Mouse (Mus musculus): ENCODE data around the gene Commd8. TPM values are rescaled to one million over a fixed set of nuclear protein-coding genes. Genes with fewer than 3 reads are reported as not detected.
A peak's percentile ranks its signal among the peaks of the same experiment; 100 is the strongest.

Gene Commd8
- polyA plus RNA-seq, 1 experiment from 2014 or later = 102 TPM

GRCm38 (mm10) chr5:72195442-72195841 lies 27.5 kb upstream of the Commd8 start:
- H3K9ac ChIP-seq = no peak overlapping the region
- 62% methylated on average over 1 of the region's 1 CpGs for WGBS
- no peak overlapping the region for H3K27ac ChIP-seq (replicated peaks)
- H3K4me2 ChIP-seq = no peak overlapping the region
- no peak overlapping the region for H3K4me3 ChIP-seq
- no peak for ATAC-seq (ENCODE audit: extremely low read depth, insufficient number of reproducible peaks, low FRiP score, low TSS enrichment)
- H3K27me3 ChIP-seq (replicated peaks) = no peaks in the 10 kb centered on the region
- no peaks in the 10 kb centered on the region for H3K9me3 ChIP-seq
- no peaks in the 10 kb centered on the region for H3K4me1 ChIP-seq
- H3K36me3 ChIP-seq = no peaks in the 10 kb centered on the region

DNA sequence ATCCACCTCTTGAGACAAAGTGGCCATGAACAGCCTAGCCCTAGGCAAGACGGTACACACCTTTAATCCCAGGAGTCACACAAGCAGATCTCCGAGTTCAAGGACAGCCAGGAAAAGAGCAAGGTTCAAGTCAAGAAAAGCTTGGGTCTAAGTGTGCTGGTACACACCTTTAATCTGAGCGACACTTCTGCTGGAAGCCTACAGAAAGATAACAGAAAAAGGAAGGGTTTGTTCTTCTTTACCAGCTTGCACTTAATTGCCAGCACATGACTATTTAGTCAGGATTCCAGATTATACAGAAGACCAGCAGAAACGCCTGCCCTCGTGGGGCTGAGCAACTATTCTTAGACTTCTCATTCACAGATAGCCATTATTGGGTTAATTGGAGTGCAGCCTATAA lies 23.9 kb upstream of the Commd8 start:
- Histone ChIP-seq H3K4me3 (no peak overlapping the region), H3K9ac (no peak overlapping the region), H3K4me2 (no peak overlapping the region), H3K36me3 (no peaks in the 10 kb centered on the region), H3K27ac (replicated peaks) (no peak overlapping the region), H3K9me3 (no peaks in the 10 kb centered on the region), H3K4me1 (no peaks in the 10 kb centered on the region), H3K27me3 (replicated peaks) (no peaks in the 10 kb centered on the region)
- WGBS = 61% methylated on average over 5 of the region's 5 CpGs
- ATAC-seq (ENCODE audit: extremely low read depth, insufficient number of reproducible peaks, low FRiP score, low TSS enrichment) = no peak

DNA sequence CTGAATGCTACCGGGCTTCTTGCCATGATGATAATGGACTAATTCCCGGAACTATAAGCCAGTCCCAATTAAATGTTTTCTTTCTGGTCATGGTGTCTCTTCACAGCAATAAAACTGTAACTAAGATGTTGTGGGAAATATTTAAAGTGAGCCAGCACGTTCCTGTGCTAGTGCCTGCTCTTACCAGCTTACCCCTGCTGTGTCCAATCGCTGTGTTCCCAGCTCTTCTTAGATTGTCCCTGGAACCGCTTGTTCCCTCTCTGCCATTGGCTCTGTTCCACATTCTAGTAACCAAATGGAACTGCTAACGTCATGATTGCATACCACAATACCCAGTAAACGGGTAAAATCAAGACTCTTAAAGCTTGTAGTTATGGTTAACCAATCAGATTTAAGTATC lies 23.2 kb upstream of the Commd8 start:
- Histone ChIP-seq H3K36me3 (no peaks in the 10 kb centered on the region), H3K4me1 (no peaks in the 10 kb centered on the region), H3K9me3 (no peaks in the 10 kb centered on the region), H3K4me3 (no peak overlapping the region), H3K27ac (replicated peaks) (no peak overlapping the region), H3K27me3 (replicated peaks) (no peaks in the 10 kb centered on the region), H3K4me2 (no peak overlapping the region), H3K9ac (no peak overlapping the region)
- WGBS = 75% methylated on average over 7 of the region's 7 CpGs
- ATAC-seq (ENCODE audit: extremely low read depth, insufficient number of reproducible peaks, low FRiP score, low TSS enrichment) = no peak

GRCm38 (mm10) chr5:72184437-72185100 lies 16.6 kb upstream of the Commd8 start:
- Histone ChIP-seq H3K4me1 (peaks cover 8% of the 10 kb centered on the region; the same call in 1 of the 2 replicates), H3K4me2 (no peak overlapping the region), H3K27ac (replicated peaks) (no peak overlapping the region), H3K9me3 (no peaks in the 10 kb centered on the region), H3K4me3 (no peak overlapping the region), H3K9ac (no peak overlapping the region), H3K36me3 (no peaks in the 10 kb centered on the region), H3K27me3 (replicated peaks) (no peaks in the 10 kb centered on the region)
- 81% methylated on average over 13 of the region's 13 CpGs for WGBS
- ATAC-seq (ENCODE audit: extremely low read depth, insufficient number of reproducible peaks, low FRiP score, low TSS enrichment) = no peak

- Histone ChIP-seq H3K4me2 (no peak overlapping the region; the same call in 1 of the 2 replicates), H3K9ac (no peak overlapping the region), H3K4me3 (no peak overlapping the region), H3K27me3 (replicated peaks) (no peaks in the 10 kb centered on the region), H3K36me3 (no peaks in the 10 kb centered on the region), H3K27ac (replicated peaks) (no peak overlapping the region), H3K4me1 (peaks cover 8% of the 10 kb centered on the region; the same call in 1 of the 2 replicates), H3K9me3 (no peaks in the 10 kb centered on the region)
- ATAC-seq (ENCODE audit: extremely low read depth, insufficient number of reproducible peaks, low FRiP score, low TSS enrichment) = no peak
- WGBS = 72% methylated on average over 6 of the region's 6 CpGs
Observed at GRCm38 (mm10) chr5:72183929-72184328, 15.9 kb upstream of the Commd8 start.

GRCm38 (mm10) chr5:72182804-72183203 lies 14.8 kb upstream of the Commd8 start:
- Histone ChIP-seq H3K9me3 (no peaks in the 10 kb centered on the region), H3K4me1 (peaks cover 12% of the 10 kb centered on the region; the same call in 1 of the 2 replicates), H3K36me3 (no peaks in the 10 kb centered on the region), H3K27ac (replicated peaks) (no peak overlapping the region), H3K27me3 (replicated peaks) (no peaks in the 10 kb centered on the region), H3K4me2 (no peak overlapping the region), H3K4me3 (no peak overlapping the region), H3K9ac (no peak overlapping the region)
- no peak for ATAC-seq (ENCODE audit: extremely low read depth, insufficient number of reproducible peaks, low FRiP score, low TSS enrichment)
- 76% methylated on average over 4 of the region's 4 CpGs for WGBS

- no peak overlapping the region for H3K9ac ChIP-seq
- 33% methylated on average over 1 of the region's 1 CpGs for WGBS
Observed at GRCm38 (mm10) chr5:72181194-72181593, 13.2 kb upstream of the Commd8 start.

GRCm38 (mm10) chr5:72175530-72175929 lies 7.5 kb upstream of the Commd8 start:
- no peak overlapping the region for H3K27ac ChIP-seq (replicated peaks)
- no peaks in the 10 kb centered on the region for H3K36me3 ChIP-seq
- H3K4me2 ChIP-seq = peak overlapping the region; percentile 48
- peaks cover 7% of the 10 kb centered on the region; the same call in 1 of the 2 replicates for H3K4me1 ChIP-seq
- 31% methylated on average over 7 of the region's 7 CpGs for WGBS
- H3K27me3 ChIP-seq (replicated peaks) = no peaks in the 10 kb centered on the region
- no peaks in the 10 kb centered on the region for H3K9me3 ChIP-seq
- peak overlapping the region; percentile 23 for H3K4me3 ChIP-seq
- no peak for ATAC-seq (ENCODE audit: extremely low read depth, insufficient number of reproducible peaks, low FRiP score, low TSS enrichment)
- H3K9ac ChIP-seq = peak overlapping the region; percentile 66

More at GRCm38 (mm10) chr5:72181194-72181593, 13.2 kb upstream of the Commd8 start:
- Histone ChIP-seq H3K4me3 (no peak overlapping the region), H3K4me1 (peaks cover 12% of the 10 kb centered on the region; the same call in 1 of the 2 replicates), H3K36me3 (no peaks in the 10 kb centered on the region), H3K9me3 (no peaks in the 10 kb centered on the region), H3K4me2 (no peak overlapping the region), H3K27me3 (replicated peaks) (no peaks in the 10 kb centered on the region), H3K27ac (replicated peaks) (no peak overlapping the region)
- no peak for ATAC-seq (ENCODE audit: extremely low read depth, insufficient number of reproducible peaks, low FRiP score, low TSS enrichment)

DNA sequence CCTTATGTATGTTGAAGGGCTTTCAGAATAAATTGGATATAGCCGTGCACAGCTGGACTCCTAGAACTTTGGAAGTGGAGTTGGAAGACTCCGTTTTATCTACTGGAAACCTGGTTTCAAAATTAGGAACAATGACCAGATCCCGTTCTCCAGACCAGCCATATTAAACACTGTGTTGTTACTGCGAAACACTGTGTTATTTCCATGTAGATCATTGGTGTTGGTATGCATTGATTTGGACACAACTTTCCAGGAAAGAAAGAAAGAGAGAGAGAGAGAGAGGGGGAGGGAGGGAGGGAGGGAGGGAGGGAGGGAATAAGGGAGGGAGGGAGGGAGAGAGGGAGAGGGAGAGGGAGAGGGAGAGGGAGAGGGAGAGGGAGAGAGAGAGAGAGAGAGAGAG lies 7.1 kb upstream of the Commd8 start:
- WGBS = 62% methylated on average over 4 of the region's 4 CpGs
- Histone ChIP-seq H3K27me3 (replicated peaks) (no peaks in the 10 kb centered on the region), H3K36me3 (no peaks in the 10 kb centered on the region), H3K4me3 (0 out of 2 replicates have a peak overlapping the region, but pooled peaks have one; percentile 23), H3K9ac (no peak overlapping the region), H3K27ac (replicated peaks) (no peak overlapping the region), H3K4me1 (peaks cover 7% of the 10 kb centered on the region; the same call in 1 of the 2 replicates), H3K9me3 (no peaks in the 10 kb centered on the region), H3K4me2 (peak overlapping the region; percentile 48; the same call in 1 of the 2 replicates)
- no peak for ATAC-seq (ENCODE audit: extremely low read depth, insufficient number of reproducible peaks, low FRiP score, low TSS enrichment)

- WGBS = 24% methylated on average over 1 of the region's 1 CpGs
- H3K4me3 ChIP-seq = no peak overlapping the region
- no peak for ATAC-seq (ENCODE audit: extremely low read depth, insufficient number of reproducible peaks, low FRiP score, low TSS enrichment)
- H3K36me3 ChIP-seq = no peaks in the 10 kb centered on the region
- no peaks in the 10 kb centered on the region for H3K27me3 ChIP-seq (replicated peaks)
- H3K9ac ChIP-seq = no peak overlapping the region
- H3K9me3 ChIP-seq = no peaks in the 10 kb centered on the region
- H3K4me2 ChIP-seq = no peak overlapping the region
- no peak overlapping the region for H3K27ac ChIP-seq (replicated peaks)
- H3K4me1 ChIP-seq = peaks cover 3% of the 10 kb centered on the region; the same call in 1 of the 2 replicates
Observed at GRCm38 (mm10) chr5:72173521-72173920, 5.5 kb upstream of the Commd8 start.

DNA sequence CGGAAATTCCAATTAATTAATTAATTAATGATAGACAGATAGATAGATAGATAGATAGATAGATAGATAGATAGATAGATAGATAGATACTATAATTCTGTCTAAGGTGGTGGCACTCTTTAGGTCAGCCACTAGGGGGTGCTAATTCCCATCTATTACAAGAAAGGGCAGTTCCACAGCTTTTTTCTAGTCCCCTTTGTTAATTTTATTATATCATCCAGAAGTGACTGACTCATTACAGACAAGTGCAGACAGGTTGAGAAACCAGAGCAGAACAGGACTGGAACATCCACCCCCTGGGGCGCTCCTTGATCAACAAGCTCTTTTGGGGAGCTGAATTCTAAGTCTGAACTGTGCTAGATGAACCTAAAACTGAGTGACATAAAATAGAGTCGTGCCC lies 4.7 kb upstream of the Commd8 start:
- ATAC-seq (ENCODE audit: extremely low read depth, insufficient number of reproducible peaks, low FRiP score, low TSS enrichment) = no peak
- WGBS = 36% methylated on average over 3 of the region's 3 CpGs
- Histone ChIP-seq H3K27me3 (replicated peaks) (no peaks in the 10 kb centered on the region), H3K4me3 (no peak overlapping the region), H3K27ac (replicated peaks) (no peak overlapping the region), H3K9me3 (no peaks in the 10 kb centered on the region), H3K9ac (no peak overlapping the region), H3K4me1 (peaks cover 3% of the 10 kb centered on the region; the same call in 1 of the 2 replicates), H3K4me2 (no peak overlapping the region), H3K36me3 (no peaks in the 10 kb centered on the region)

DNA sequence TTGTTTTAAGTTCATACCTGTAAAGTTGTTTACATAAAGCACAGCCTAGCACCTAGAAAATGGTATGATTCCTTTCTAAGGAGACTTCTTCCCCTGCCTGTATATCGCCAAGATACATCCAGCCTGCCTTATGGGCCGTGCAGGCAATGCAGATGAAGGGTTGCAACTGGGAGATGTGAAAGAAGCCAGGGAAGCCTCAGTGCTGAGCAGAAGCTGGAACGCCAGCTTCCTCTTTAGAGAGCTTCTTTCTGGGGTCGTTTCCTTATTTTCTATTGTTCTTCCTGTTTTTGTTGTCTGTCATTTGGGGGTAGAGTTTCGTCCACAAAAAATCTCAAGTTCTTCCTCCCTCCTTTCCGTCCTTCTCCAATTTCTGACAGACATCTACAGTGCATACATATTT lies 2.1 kb upstream of the Commd8 start:
- no peak for ATAC-seq (ENCODE audit: extremely low read depth, insufficient number of reproducible peaks, low FRiP score, low TSS enrichment)
- no peak overlapping the region for H3K4me2 ChIP-seq
- H3K36me3 ChIP-seq = peaks cover 6% of the 10 kb centered on the region
- no peak overlapping the region for H3K4me3 ChIP-seq
- H3K9me3 ChIP-seq = no peaks in the 10 kb centered on the region
- H3K27ac ChIP-seq (replicated peaks) = no peak overlapping the region
- H3K9ac ChIP-seq = no peak overlapping the region
- H3K4me1 ChIP-seq = peaks cover 19% of the 10 kb centered on the region
- H3K27me3 ChIP-seq (replicated peaks) = no peaks in the 10 kb centered on the region
- WGBS = 58% methylated on average over 6 of the region's 6 CpGs
